Mouse (Mus musculus): Measurements from ENCODE around the gene Ccdc47. TPM values are rescaled to one million over a fixed set of nuclear protein-coding genes. Genes with fewer than 3 reads are reported as not detected.

The Ccdc47 gene
- polyA plus RNA-seq, 1 experiment, result 21.5 TPM

DNA sequence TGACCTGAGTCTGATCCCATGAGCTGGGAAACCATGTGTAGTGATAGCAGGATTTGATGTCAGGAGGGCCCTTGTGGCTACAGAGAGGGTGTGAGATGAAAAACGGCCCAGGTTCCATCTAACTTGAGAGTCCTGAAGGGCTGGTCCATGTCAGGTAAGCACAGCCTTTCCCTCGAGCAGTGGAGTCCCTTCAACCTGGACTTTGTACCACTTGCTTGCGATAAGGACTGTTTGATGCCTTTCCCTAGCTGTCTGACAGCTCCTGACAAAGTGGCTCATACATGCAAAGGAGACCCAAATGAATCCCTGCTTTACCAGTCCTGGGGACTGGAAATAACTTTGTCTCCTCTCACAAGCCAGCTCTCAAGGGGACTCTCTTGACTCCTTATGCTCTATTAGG lies 64.9 kb downstream of the Ccdc47 start:
- TF ChIP-seq POLR2A (IDR thresholded peaks at IDR 0.05; ENCODE audit: borderline replicate concordance, extremely low read depth, low read depth, low read length) (no peak), CTCF (IDR thresholded peaks at IDR 0.05; ENCODE audit: insufficient read depth, low read length) (no peak)
- no peak for DNase-seq
- 84% methylated on average over 3 of the region's 3 CpGs for WGBS

More for the DNA sequence above, 64.9 kb downstream of the Ccdc47 start:
- peaks cover under 1% of the 10 kb centered on the region; the same call in 1 of the 2 replicates for H3K4me1 ChIP-seq (ENCODE audit: control insufficient read depth, insufficient read depth, low read length)
- H3K4me3 ChIP-seq (replicated peaks; ENCODE audit: extremely low read depth, low read depth, low read length), result no peak overlapping the region

Other genes with a start within 250 kb of the Ccdc47 start
- 704 and 832 TPM in 2 replicates for gene Ace, start 248.4 kb downstream of the Ccdc47 start, polyA plus RNA-seq (2012; rRNA removed)
- 2.2 and 2.4 TPM in 2 replicates for gene Ace3, start 221.7 kb downstream of the Ccdc47 start, polyA plus RNA-seq (2012; rRNA removed)
- 0.44 and 0.45 TPM in 2 replicates for gene Kcnh6, start 208.2 kb downstream of the Ccdc47 start, polyA plus RNA-seq (2012; rRNA removed)
- gene Dcaf7, start 179.5 kb downstream of the Ccdc47 start, polyA plus RNA-seq (2012; rRNA removed), result 43.8 and 51.5 TPM in 2 replicates
- 9.3 and 9.7 TPM in 2 replicates for gene Taco1, start 150.3 kb downstream of the Ccdc47 start, polyA plus RNA-seq (2012; rRNA removed)
- 52.6 and 61.6 TPM in 2 replicates for gene Map3k3, start 131.7 kb downstream of the Ccdc47 start, polyA plus RNA-seq (2012; rRNA removed)
- not detected in 2 replicates for gene Gm10840, start 55.5 kb downstream of the Ccdc47 start, polyA plus RNA-seq (2012; rRNA removed)
- gene Limd2, start 55.5 kb downstream of the Ccdc47 start, polyA plus RNA-seq (2012; rRNA removed), result 72.7 and 114 TPM in 2 replicates
- 24.5 and 33.3 TPM in 2 replicates for gene Strada, start 14.2 kb downstream of the Ccdc47 start, polyA plus RNA-seq (2012; rRNA removed)
- 8.8 and 13.3 TPM in 2 replicates for gene Ddx42, start 582 bp upstream of the Ccdc47 start, polyA plus RNA-seq (2012; rRNA removed)
- 7.0 and 10.0 TPM in 2 replicates for gene Ftsj3, start 39.7 kb upstream of the Ccdc47 start, polyA plus RNA-seq (2012; rRNA removed)
- gene Psmc5, start 39.8 kb upstream of the Ccdc47 start, polyA plus RNA-seq (2012; rRNA removed), result 28.4 and 50.0 TPM in 2 replicates
- gene Smarcd2, start 56.6 kb upstream of the Ccdc47 start, polyA plus RNA-seq (2012; rRNA removed), result 107 and 125 TPM in 2 replicates
- gene Tcam1, start 60.3 kb upstream of the Ccdc47 start, polyA plus RNA-seq (2012; rRNA removed), result 0.05 and 0.06 TPM in 2 replicates
- gene Gh, start 85.5 kb upstream of the Ccdc47 start, polyA plus RNA-seq (2012; rRNA removed), result 0.19 and 0.28 TPM in 2 replicates
- 25.7 and 45.9 TPM in 2 replicates for gene Cd79b, start 98.4 kb upstream of the Ccdc47 start, polyA plus RNA-seq (2012; rRNA removed)
- 1.1 and 4.2 TPM in 2 replicates for gene Scn4a, start 136.9 kb upstream of the Ccdc47 start, polyA plus RNA-seq (2012; rRNA removed)
- 27.3 and 30.4 TPM in 2 replicates for gene Prr29, start 149.1 kb upstream of the Ccdc47 start, polyA plus RNA-seq (2012; rRNA removed)
- 294 and 318 TPM in 2 replicates for gene Icam2, start 171.7 kb upstream of the Ccdc47 start, polyA plus RNA-seq (2012; rRNA removed)